Mouse (Mus musculus): ENCODE results near the gene 4930523C07Rik.

DNA sequence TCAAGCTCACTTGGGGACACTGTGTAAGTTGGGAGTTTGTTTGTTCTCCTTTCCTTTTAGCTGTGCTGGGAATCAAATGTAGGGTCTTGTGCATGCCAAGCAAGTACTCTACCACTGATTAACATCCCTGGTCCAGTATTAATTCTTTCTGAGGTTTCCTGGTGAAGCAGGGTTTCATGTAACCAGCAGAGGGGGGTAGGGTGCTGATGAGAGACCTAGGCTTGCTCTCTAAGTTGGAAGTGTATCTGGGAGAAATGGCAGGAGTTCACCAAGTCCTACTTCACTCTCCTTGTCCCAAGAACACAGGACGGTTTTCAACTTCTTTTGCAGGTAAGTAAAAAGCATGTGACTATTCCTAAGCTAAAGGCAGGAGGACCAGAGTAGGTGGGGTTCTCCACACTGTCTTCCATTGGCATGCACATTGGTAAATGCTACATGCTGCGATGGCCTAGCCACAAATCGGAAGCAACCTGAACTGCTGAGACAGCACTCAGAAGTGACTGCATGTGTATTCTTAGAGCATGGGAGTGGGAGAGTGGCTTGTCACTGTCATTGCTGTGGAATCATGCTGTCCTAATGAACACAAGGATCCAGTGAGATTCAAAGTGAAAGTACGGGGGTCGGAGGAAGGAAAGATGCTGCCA lies 55.6 kb downstream of the 4930523C07Rik start:
- TF ChIP-seq POLR2A (IDR thresholded peaks at IDR 0.05; ENCODE audit: borderline replicate concordance, low read depth, low read length) (no peak), CTCF (IDR thresholded peaks at IDR 0.05; ENCODE audit: low read depth, low read length) (no peak)
